Mouse (Mus musculus) heart, postnatal 14 days (tissue): ENCODE results near the gene Prl8a8. TPM values are rescaled to one million over a fixed set of nuclear protein-coding genes. Genes with fewer than 3 reads are reported as not detected.

Experiments
- DNase-seq, 2 experiments: peaks; one replicate each; pipeline ENCODE4 v3.0.0; 2021 to 2022
- intact Hi-C: fragments of 180-260 bp; cut with DNase I; formaldehyde crosslinking; loops from one replicate; pipeline ENCODE4 v1.15.1; 2025
- long read RNA-seq, 2 experiments: library from polyadenylated mRNA; stranded (forward); transcript quantifications; one replicate each; pipeline ENCODE4 v2.0.0; 2021
- total RNA-seq, 2 experiments: library from RNA; stranded (reverse); gene quantifications; 2 replicates each; pipeline ENCODE4 v1.2.3; 2021

Prl8a8 gene
- not detected for total RNA-seq
- long read RNA-seq, experiment 1: 0 reads
- long read RNA-seq, experiment 2: 0 reads

GRCm38 (mm10) chr13:27513117-27513516, at the start of gene Prl8a8:
TSS of gene Prl8a8 (minus strand) at chr13:27513217.
- no peak for DNase-seq
- intact Hi-C loops: no loop called here

- intact Hi-C loops: no loop called here
- no peak for DNase-seq
Observed at GRCm38 (mm10) chr13:27553336-27553735, 40.3 kb upstream of the Prl8a8 start.

DNA sequence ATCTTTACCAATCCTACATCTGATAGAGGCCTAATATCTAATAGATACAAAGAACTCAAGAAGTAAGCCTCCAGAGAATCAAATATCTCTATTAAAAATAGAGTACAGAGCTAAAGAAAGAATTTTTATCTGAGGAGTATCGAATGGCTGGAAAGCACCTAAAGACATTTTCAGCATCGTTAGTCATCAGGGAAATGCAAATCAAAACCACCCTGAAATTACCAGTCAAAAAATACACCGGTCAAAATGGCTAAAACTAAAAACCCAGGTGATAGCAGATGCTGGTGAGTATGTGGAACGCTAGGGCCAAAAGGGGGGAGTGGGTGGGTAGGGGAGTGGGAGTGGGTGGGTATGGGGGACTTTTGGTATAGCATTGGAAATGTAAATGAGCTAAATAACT, 10.1 kb upstream of the Prl8a8 start:
- intact Hi-C loops: no loop called here
- no peak for DNase-seq

- no peak for DNase-seq
- intact Hi-C loops: no loop called here
Observed at GRCm38 (mm10) chr13:27507645-27508044, 5.4 kb downstream of the Prl8a8 start.

Other genes with a start within 250 kb of the Prl8a8 start
- gene Prl6a1, start 200.6 kb downstream of the Prl8a8 start, total RNA-seq: not detected
- gene Prl8a2, start 167.5 kb downstream of the Prl8a8 start, total RNA-seq: not detected
- gene Prl2b1, start 122.4 kb downstream of the Prl8a8 start, total RNA-seq: not detected
- not detected for gene Prl8a6, start 74.5 kb downstream of the Prl8a8 start, total RNA-seq
- gene Prl8a9, start 51.4 kb upstream of the Prl8a8 start, total RNA-seq: not detected
- gene Prl8a1, start 69.0 kb upstream of the Prl8a8 start, total RNA-seq: not detected
- gene Prl7b1, start 97.4 kb upstream of the Prl8a8 start, total RNA-seq: not detected
- not detected for gene Prl7a1, start 129.3 kb upstream of the Prl8a8 start, total RNA-seq
- gene Prl7a2, start 154.8 kb upstream of the Prl8a8 start, total RNA-seq: not detected
- gene Prl7d1, start 203.5 kb upstream of the Prl8a8 start, total RNA-seq: not detected